Mouse (Mus musculus) kidney, adult 2 months (tissue): ENCODE data around the gene Nipal3.

ENCODE experiments used
- CTCF ChIP-seq: fragments of 200-500 bp; conservative IDR thresholded peaks from 2 replicates; pipeline ENCODE4 v1.5.1; 2011; ENCODE audit warnings: low read depth, mild to moderate bottlenecking, control low read depth, low read length, moderate library complexity, mixed read lengths; ENCODE audit not compliant: insufficient read depth, insufficient read length
- POLR2A ChIP-seq: fragments of 200-500 bp; IDR thresholded peaks from one replicate; pipeline ENCODE4 v1.6.1; 2011; ENCODE audit warnings: low read depth, low read length, control low read depth

- TF ChIP-seq POLR2A = no peak
- TF ChIP-seq CTCF = no peak
These were observed 65.5 kb downstream of the Nipal3 start for GRCm38 (mm10) chr4:135429383-135429782.
